Mouse (Mus musculus): Measurements from ENCODE around the gene Nck2. TPM values are rescaled to one million over a fixed set of nuclear protein-coding genes. Genes with fewer than 3 reads are reported as not detected.
A peak's percentile ranks its signal among the peaks of the same experiment; 100 is the strongest.

Gene Nck2
- polyA plus RNA-seq, 1 experiment, result 106 TPM

DNA sequence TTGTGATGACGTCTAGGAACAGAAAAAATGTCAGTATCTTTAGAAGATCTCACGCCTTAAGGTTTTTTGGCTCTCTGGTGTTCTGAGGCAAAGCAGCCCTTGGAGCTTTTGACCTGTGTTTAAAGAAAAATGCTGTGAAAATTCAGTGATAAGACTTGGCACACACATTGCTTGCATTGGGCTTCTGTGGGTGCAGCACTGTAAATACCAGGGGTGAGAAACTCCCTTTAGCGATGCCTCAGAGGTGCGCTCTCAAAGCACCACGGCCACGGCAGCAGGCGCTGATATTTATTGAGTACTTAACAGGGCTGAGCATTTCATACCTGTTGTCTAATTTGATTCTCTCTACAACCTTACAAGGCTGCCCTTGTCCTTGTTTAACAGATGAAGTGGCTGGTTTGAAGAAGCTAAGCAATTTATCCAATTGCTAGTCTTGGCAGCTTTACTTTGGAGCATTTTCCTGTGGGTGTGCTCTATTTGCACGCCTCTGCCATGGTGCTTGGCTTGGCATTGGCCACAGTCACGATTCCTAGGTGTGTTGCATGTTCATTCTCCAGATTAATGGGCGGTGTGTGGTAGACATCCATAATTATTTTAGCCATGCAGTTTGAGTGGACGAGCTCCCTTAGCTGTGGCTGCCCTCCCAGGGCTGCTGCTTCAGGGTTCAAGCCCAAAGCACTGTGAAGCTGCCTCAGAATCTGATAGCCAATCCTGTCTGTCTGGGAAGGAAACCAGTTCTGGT, 19.7 kb downstream of the Nck2 start:
- no peak for DNase-seq
- 61% methylated on average over 11 of the region's 11 CpGs for WGBS
- no peaks in the 10 kb centered on the region for H3K27me3 ChIP-seq (ENCODE audit: control insufficient read depth, insufficient read depth, low read length)
- TF ChIP-seq CTCF (IDR thresholded peaks at IDR 0.05; ENCODE audit: borderline replicate concordance, control insufficient read depth, extremely low read depth, insufficient read depth, low read length, poor library complexity) (no peak), POLR2A (IDR thresholded peaks at IDR 0.05; ENCODE audit: control insufficient read depth, extremely low read depth, insufficient read depth, low read length, poor library complexity) (no peak)
- H3K27ac ChIP-seq (ENCODE audit: control insufficient read depth, insufficient read depth, low read length), result peak overlapping the region; percentile 91
- H3K4me1 ChIP-seq (replicated peaks; ENCODE audit: control insufficient read depth, insufficient read depth, low read length), result peaks cover 56% of the 10 kb centered on the region
- H3K36me3 ChIP-seq (ENCODE audit: control insufficient read depth, insufficient read depth, low read length), result peaks cover 8% of the 10 kb centered on the region; the same call in 1 of the 2 replicates
- no peak overlapping the region for H3K4me3 ChIP-seq (ENCODE audit: control insufficient read depth, insufficient read depth, low read length)

DNA sequence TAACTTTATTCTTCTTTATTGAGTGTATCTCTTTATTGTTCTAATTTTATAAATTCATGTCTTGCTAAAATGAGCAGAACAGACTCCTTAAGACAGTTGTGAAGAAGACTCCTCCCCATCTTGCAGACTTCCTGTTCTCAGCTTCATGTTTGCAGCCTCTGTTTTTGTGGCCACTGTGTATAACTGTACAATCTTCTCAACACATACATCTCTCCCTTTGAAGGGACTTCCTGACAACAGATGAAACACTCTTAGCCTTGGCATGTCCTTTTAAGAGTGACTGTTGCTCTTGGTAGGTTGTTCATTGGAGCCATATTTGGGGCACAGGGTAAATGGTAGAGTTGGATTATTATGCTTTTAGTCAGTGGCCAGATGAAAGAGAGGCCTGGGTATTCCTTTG, 20.6 kb downstream of the Nck2 start:
- Histone ChIP-seq H3K36me3 (ENCODE audit: control insufficient read depth, insufficient read depth, low read length) (peaks cover 8% of the 10 kb centered on the region; the same call in 1 of the 2 replicates), H3K27me3 (ENCODE audit: control insufficient read depth, insufficient read depth, low read length) (no peaks in the 10 kb centered on the region), H3K4me1 (replicated peaks; ENCODE audit: control insufficient read depth, insufficient read depth, low read length) (peaks cover 63% of the 10 kb centered on the region), H3K27ac (ENCODE audit: control insufficient read depth, insufficient read depth, low read length) (peak overlapping the region; percentile 91; the same call in 1 of the 2 replicates), H3K4me3 (ENCODE audit: control insufficient read depth, insufficient read depth, low read length) (no peak overlapping the region)
- TF ChIP-seq POLR2A (IDR thresholded peaks at IDR 0.05; ENCODE audit: control insufficient read depth, extremely low read depth, insufficient read depth, low read length, poor library complexity) (no peak), CTCF (IDR thresholded peaks at IDR 0.05; ENCODE audit: borderline replicate concordance, control insufficient read depth, extremely low read depth, insufficient read depth, low read length, poor library complexity) (no peak)
- DNase-seq, result no peak

DNA sequence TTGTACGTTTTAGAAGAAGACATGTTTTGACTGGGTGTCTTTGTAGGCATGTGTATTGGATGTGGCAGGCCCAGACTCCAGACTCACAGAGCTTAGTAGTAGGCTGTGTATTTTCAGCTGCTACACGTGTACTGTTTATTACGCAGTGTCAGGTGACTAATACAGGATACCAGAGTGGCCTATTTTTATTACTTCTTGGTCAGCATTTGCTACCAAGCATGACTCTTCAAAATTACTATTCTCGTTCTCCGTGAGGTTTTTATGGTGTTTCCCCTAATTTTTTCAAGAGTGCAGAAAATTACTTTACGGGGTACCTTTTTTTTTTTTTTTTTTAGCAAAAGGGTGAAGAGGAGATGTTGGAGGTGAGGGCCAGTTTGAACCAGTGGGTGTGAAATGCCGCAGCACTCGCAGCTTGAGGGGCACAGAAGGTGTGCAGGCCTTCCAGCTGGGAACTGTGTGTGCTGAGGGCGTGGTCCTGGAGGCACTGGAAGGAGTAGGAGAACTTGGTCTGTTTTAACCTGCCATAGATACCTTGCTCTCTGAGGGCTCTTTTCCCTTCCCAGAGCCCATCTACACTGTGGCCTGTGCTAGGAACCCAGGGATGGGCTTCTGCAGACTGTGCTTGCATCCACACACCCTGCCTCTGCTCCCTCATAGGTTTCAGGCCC, 21.7 kb downstream of the Nck2 start:
- peak overlapping the region; percentile 49 for H3K27ac ChIP-seq (ENCODE audit: control insufficient read depth, insufficient read depth, low read length)
- WGBS, result 71% methylated on average over 9 of the region's 9 CpGs
- TF ChIP-seq CTCF (IDR thresholded peaks at IDR 0.05; ENCODE audit: borderline replicate concordance, control insufficient read depth, extremely low read depth, insufficient read depth, low read length, poor library complexity) (no peak), POLR2A (IDR thresholded peaks at IDR 0.05; ENCODE audit: control insufficient read depth, extremely low read depth, insufficient read depth, low read length, poor library complexity) (no peak)
- no peaks in the 10 kb centered on the region for H3K27me3 ChIP-seq (ENCODE audit: control insufficient read depth, insufficient read depth, low read length)
- peaks cover 6% of the 10 kb centered on the region; the same call in 1 of the 2 replicates for H3K36me3 ChIP-seq (ENCODE audit: control insufficient read depth, insufficient read depth, low read length)
- H3K4me1 ChIP-seq (replicated peaks; ENCODE audit: control insufficient read depth, insufficient read depth, low read length), result peaks cover 60% of the 10 kb centered on the region
- H3K4me3 ChIP-seq (ENCODE audit: control insufficient read depth, insufficient read depth, low read length), result no peak overlapping the region
- DNase-seq, result no peak

DNA sequence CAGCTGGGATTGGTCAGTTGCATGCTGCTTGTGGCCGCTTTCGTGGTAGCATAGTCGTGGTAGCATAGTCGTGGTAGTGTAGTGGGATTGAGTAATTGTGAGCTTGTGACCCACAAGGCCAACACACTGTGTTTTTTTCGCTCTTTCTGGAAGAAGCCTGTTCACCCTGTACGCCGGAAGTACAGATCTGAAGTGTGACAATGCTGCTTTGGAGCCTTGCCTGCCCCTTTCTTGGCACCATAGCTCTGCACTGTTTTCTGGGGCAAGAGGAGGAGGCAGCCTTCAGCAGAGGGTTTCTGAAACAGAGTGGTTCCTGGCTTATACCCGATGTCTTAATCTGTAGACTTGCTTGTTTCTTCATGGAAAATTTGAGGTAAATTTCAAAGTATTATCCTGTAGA, 23.3 kb downstream of the Nck2 start:
- 32% methylated on average over 8 of the region's 8 CpGs for WGBS
- Histone ChIP-seq H3K27ac (ENCODE audit: control insufficient read depth, insufficient read depth, low read length) (peak overlapping the region; percentile 88), H3K27me3 (ENCODE audit: control insufficient read depth, insufficient read depth, low read length) (no peaks in the 10 kb centered on the region), H3K4me1 (replicated peaks; ENCODE audit: control insufficient read depth, insufficient read depth, low read length) (peaks cover 66% of the 10 kb centered on the region), H3K36me3 (ENCODE audit: control insufficient read depth, insufficient read depth, low read length) (no peaks in the 10 kb centered on the region), H3K4me3 (ENCODE audit: control insufficient read depth, insufficient read depth, low read length) (no peak overlapping the region)
- no peak for TF ChIP-seq CTCF (IDR thresholded peaks at IDR 0.05; ENCODE audit: borderline replicate concordance, control insufficient read depth, extremely low read depth, insufficient read depth, low read length, poor library complexity)
- TF ChIP-seq POLR2A (IDR thresholded peaks at IDR 0.05; ENCODE audit: control insufficient read depth, extremely low read depth, insufficient read depth, low read length, poor library complexity), result no peak
- peak; percentile 64 for DNase-seq

DNA sequence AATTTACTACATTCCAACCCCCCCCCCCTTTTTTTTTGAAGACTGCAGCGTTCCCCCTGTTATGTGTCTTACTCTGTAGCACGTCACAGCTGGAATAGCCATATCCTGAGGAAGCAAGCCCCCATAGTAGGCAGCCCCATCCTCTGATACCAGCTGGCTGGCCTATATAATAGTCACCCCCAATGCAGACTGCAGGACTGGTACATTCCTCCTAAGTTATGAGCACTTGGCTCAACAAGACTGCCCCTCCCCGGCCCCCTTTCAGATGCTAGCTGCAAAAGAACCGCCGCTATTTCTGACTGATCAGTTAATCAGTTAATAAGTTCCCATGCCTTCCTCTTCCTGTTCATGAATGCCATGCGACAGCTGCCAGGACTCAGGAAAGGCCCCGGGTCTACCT, 23.8 kb downstream of the Nck2 start:
- Histone ChIP-seq H3K36me3 (ENCODE audit: control insufficient read depth, insufficient read depth, low read length) (no peaks in the 10 kb centered on the region), H3K4me3 (ENCODE audit: control insufficient read depth, insufficient read depth, low read length) (no peak overlapping the region), H3K4me1 (replicated peaks; ENCODE audit: control insufficient read depth, insufficient read depth, low read length) (peaks cover 62% of the 10 kb centered on the region), H3K27me3 (ENCODE audit: control insufficient read depth, insufficient read depth, low read length) (no peaks in the 10 kb centered on the region), H3K27ac (ENCODE audit: control insufficient read depth, insufficient read depth, low read length) (peak overlapping the region; percentile 60; the same call in 1 of the 2 replicates)
- WGBS, result 21% methylated on average over 7 of the region's 7 CpGs
- DNase-seq, result no peak
- TF ChIP-seq POLR2A (IDR thresholded peaks at IDR 0.05; ENCODE audit: control insufficient read depth, extremely low read depth, insufficient read depth, low read length, poor library complexity) (no peak), CTCF (IDR thresholded peaks at IDR 0.05; ENCODE audit: borderline replicate concordance, control insufficient read depth, extremely low read depth, insufficient read depth, low read length, poor library complexity) (no peak)

DNA sequence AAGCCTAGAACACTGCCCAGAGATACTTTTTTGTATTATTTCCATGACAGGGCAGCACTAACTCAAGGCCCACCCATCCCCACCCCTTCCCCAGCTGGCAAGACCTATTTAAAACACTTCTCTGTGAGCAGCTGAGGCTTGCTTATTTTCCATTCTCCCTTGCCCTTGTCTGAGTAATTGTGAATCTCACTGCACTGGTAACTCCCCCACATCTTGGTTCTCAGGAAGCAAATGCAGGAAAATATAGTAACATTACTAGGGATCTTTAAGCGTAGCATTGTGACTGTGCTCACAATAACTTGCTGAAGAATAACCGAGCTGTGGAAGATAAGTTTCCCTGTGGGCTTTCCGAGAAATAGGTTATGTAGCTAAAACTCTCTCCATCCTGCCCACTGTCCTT, 24.6 kb downstream of the Nck2 start:
- Histone ChIP-seq H3K36me3 (ENCODE audit: control insufficient read depth, insufficient read depth, low read length) (no peaks in the 10 kb centered on the region), H3K4me1 (replicated peaks; ENCODE audit: control insufficient read depth, insufficient read depth, low read length) (peaks cover 63% of the 10 kb centered on the region), H3K27me3 (ENCODE audit: control insufficient read depth, insufficient read depth, low read length) (no peaks in the 10 kb centered on the region), H3K4me3 (ENCODE audit: control insufficient read depth, insufficient read depth, low read length) (no peak overlapping the region), H3K27ac (ENCODE audit: control insufficient read depth, insufficient read depth, low read length) (no peak overlapping the region; the same call in 1 of the 2 replicates)
- no peak for TF ChIP-seq POLR2A (IDR thresholded peaks at IDR 0.05; ENCODE audit: control insufficient read depth, extremely low read depth, insufficient read depth, low read length, poor library complexity)
- no peak for TF ChIP-seq CTCF (IDR thresholded peaks at IDR 0.05; ENCODE audit: borderline replicate concordance, control insufficient read depth, extremely low read depth, insufficient read depth, low read length, poor library complexity)
- 92% methylated on average over 3 of the region's 3 CpGs for WGBS
- no peak for DNase-seq
